Mouse (Mus musculus) inflammation-experienced regulatory T-cells, adult 6 months (primary cell): ENCODE measurements around the gene Ankrd52. TPM values are rescaled to one million over a fixed set of nuclear protein-coding genes. Genes with fewer than 3 reads are reported as not detected.
A peak's percentile ranks its signal among the peaks of the same experiment; 100 is the strongest.

Experiments
- ATAC-seq: one replicate; pipeline ENCODE4 v1.8.0; 2017
- polyA plus RNA-seq, 3 experiments: library from polyadenylated mRNA; unstranded; fragments of 100-300 nt; shearing (Covaris generic); gene quantifications; one replicate each; pipeline ENCODE4 v1.2.1; 2017

The Ankrd52 gene
- polyA plus RNA-seq, 3 experiments from 2014 or later: 1.7 to 6.7 (median 3.6) TPM

DNA sequence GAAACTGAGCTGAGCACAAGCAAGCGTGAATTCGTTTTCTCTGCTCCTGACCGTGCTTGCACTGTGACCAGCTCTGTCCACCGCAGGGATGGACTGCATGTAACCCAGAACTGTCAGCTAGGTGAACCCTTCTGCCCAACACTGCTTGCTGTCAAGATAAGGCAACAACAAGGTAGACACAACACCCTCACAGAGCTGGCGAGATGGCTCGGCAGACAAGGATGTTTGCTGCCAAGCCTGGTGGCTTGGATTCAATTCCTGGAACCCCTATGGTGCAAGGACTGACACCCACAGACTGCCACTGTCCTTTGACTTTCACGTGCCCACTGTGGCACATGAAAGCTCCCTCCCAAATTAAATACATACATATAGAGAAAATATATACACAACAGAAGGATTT is 27.0 kb downstream of the Ankrd52 start:
- no peak for ATAC-seq

DNA sequence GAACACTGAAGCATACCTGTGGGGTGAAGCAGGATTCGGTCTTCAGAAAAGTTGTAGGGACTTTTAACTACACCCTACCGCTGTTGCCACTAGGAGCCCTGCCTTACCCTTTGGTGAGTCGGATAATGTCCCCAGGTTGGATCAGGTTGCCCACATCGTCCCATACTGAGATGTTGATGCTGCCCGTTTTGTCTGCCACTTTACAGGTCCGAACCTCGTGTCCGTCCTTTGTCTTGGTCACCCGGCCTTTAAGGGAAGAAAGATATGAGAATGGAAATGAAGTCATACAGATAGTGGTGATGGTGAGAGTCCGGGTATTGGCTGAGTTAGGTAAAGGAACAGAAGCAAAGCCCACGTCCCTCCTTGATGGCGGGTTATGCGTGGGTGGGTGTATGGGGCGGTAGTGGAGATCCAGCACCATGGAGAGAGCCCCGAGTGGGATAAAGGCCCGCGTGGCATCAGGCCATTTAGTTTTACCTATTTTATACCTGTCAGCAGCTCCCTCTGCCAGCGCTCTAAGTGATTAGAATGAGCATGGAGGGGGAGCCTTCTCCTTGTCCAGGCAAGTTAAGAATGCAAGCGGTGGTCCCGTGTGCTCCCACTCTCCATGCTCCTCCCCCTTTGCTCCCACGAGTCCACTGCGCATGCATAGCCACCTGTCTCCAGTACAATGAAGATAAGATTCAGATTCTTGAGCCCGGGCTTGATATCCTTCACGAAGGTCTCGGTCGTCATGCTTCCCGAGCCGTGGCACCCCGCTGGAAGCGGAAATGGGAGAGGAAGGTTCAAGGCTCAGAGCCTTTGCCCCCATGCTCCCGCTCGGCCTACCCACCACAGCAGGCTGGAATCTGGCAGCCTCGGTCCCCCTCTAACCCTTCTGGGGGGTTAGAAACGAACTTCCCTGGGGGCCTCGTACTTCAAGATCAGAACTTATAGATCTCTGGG is 31.9 kb downstream of the Ankrd52 start:
- ATAC-seq: no peak

DNA sequence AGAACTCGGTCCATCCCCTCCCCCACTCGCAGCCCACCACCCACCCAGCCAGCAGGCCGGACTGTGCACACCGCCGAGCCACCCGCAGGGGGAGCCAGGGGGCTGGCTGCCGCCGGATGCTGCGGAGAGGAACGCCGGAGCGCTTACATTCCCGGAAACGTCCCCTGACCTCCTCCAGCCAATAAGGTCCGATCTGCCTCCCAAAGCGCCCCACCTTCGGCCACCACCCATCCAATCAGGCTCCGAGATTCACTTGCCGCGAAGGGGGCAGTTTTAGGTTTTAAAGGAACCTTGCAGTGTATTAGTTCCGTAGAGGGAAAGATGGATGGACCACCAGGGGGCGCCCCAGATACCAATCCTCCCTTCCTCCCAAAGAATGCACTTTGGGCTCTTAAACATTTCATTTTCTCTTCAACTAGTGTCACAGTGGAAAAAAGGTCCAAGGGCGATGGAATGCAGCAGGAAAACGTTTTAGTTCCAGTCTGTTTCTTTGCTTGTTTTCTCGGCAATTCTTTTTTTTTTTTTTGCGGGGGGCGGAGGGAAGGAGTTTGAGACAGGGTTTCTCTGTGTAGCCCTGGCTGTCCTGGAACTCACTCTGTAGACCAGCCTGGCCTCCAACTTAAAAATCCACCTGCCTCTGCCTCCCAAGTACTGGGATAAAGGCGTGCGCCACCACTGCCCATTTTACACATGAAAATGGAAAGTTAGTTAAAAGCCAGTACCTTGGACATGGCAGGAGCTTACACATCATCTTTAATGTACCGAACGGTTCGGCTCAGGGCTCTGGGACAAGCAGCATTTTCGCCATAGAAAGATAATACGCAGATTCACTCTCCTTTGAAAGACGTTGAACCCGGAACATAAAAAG is 33.0 kb downstream of the Ankrd52 start:
- ATAC-seq: peak; percentile 90

DNA sequence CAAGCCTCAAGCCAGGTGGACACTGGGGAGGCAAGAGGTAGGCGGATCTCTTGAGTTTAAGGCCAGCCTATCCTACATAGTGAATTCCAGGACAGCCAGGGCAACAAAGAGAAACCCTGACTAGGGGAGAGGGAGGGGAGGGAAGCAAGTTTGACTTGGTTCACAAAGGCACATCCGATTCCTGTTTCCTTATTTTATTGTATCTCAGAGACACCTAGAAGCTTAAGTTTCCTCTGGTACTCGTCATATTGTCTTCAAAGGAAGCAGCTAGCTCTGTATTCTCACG is 33.6 kb downstream of the Ankrd52 start:
- ATAC-seq: no peak

DNA sequence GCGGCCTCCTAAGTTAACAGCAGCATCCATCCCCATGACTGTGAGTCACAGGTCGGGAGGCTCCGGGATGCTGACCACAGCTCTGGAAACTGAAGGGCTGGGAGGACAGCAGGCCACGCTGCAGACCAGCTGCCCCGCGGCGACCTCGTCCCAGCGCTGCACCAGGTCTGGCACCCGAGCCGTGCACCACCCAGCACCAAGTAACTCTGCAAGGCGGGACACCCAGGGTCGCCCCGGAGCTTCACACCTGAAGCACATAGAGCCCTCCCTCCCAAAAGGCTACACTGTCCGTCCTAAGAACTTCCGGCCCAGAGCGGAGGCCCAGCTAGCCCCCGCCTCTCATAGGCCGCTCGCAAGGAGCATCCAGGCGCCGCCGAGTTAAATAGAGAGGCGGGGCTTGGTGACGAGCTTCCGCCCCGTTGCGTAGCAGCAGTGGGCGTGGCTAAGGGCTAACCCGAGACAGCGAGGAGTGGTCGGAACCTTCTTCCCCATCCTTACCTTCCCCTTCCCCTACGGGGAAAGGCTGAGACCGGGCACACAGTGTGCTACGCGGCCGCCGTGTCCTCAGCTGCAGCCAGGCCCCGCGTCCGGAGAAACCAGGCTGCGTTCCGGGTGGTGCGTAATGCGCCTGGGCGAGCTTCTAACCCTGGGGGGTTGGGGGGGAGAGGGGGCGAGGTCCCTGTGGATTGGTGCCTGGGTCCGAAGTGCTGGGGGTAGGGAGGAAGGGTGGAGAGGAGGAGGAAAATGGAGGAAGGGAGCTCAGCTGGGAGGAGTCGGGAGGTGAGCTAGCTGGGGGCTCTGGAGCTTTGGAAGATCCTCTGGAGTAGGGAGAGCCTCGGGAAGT is 34.5 kb downstream of the Ankrd52 start, which contains the start of the genes Nabp2 and Rnf41:
Nabp2 (minus strand) TSS at position 282 of the 844 bp plus-strand sequence.
Rnf41 (plus strand) TSS at position 447 of the 844 bp plus-strand sequence.
- ATAC-seq: peak; percentile 76

DNA sequence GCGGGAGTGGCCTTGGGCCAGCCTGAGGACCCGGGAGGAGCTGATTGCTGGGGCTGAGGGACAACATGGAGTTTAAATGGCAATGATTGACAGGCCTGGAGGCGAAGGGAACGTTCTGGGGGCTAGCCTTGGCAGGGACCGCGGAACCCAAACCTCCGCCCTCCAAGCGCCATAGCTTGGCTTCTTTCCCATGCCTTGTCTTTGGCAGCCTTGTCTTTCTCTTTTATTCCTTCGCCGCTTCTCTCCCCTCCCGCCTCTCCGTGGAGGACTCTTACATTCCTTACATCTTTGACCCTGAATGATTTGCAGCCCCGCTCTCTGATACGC is 35.1 kb downstream of the Ankrd52 start:
- ATAC-seq: no peak

DNA sequence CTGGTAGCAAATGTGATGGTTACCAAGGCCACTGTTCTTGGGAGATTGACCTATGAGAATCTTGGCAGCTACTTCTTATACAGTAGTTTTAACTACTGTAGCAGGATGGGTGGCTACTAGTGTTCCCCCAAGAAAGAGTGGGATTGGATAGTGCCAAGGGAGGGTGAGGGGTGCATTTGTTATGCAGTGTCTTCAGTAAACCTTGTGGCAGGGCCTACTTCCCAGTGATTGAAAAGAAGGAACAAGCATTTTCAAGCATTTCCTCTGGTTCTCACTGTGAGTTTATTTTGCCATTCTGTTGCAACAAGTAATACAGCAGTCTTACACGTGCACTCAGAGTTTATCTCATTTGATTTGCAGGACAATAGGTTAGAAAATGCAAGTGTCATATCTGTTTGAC is 35.6 kb downstream of the Ankrd52 start:
- no peak for ATAC-seq

DNA sequence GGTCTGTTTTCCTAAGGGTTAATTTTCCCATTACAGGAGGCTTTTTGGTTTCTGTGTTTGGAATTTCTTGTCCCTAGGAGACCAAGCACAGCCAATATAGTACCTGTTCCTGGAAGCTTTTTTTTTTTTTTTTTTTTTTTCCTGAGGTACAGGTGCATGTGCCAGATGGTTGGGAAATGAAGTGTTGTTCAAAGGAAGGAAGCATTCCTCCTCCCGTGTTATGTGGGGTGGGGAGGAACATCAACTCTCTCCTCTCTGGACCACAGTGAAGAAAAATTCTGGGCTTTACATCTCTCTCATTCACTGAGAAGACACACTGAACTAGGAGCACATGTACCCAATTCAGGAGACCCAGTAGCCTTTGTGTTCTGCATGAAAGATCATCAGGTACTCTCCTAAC is 36.2 kb downstream of the Ankrd52 start:
- no peak for ATAC-seq

DNA sequence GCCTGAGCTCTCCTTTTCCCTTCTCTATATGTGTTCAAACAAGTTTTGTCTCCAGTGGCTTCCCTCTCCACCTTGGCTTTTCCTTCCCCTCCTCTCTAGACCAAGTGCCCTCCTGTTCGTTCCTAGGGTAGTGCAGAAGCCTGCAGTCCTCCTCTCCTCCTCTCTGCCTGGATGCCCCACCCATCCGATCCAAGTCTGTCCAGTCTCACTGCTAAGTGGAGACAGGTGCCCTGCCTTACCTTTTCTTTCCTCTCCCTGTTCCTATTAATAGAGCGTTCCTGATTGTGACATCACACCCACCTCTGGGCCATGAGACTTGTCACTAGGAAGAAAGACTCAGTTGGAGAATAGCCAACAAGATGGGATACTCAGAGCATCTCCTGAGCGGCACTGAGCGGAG is 37.9 kb downstream of the Ankrd52 start:
- no peak for ATAC-seq

DNA sequence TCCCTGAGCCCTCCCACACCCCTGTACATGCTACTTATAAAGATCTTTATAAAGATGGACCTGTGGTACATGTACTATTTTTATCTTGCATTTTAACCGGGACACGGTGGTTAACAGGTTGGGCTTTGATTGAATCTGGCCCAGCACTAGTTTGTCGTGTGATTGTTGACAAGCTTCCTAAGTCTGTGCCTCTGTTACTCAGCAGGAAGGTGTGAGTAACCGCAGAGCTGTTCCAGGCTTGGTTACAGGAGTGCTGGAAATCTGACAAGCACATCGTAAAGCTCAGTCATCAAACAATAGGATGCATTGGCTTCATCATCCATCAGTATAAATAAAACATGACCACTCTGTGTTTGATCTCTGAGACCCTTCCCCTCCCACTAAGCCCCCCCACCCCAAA is 45.5 kb downstream of the Ankrd52 start:
- no peak for ATAC-seq

DNA sequence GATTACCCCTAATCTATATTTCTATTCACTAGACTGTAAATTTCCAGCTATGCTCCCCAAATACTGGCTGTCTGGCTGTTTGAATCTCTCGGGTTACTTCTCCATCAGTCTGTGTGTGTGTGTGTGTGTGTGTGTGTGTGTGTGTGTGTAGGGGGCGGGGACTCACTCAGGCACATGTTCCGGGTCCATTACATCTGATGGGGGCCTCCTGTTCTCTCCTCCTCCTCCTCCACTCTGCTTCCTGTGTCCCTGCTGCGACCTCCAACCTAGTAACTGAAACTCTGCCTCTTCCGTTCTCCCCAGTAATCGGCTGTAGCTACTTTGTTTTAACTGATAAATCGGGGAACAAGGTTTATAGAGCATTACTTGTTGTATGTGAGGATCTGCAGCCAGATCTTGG is 47.7 kb downstream of the Ankrd52 start:
- ATAC-seq: peak; percentile 95

DNA sequence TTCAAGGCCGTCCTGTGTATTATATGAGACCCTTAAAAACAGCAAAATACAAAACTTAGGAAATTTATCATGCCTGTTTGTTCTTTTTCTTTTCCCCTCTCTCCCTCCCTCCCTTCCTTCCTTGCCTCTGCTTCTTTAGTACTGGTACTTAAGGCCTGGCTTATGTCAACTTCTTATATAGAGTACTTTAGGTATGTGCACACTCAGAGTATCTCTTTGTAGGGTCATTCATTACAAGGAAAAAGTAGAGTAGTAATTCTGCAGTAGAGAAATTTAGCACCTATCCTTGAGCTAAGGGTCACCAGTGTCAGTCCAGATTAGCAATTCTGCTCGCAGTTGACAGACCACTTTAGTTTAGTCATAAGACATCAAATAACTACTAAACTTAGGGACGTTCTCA is 48.3 kb downstream of the Ankrd52 start:
- ATAC-seq: no peak

DNA sequence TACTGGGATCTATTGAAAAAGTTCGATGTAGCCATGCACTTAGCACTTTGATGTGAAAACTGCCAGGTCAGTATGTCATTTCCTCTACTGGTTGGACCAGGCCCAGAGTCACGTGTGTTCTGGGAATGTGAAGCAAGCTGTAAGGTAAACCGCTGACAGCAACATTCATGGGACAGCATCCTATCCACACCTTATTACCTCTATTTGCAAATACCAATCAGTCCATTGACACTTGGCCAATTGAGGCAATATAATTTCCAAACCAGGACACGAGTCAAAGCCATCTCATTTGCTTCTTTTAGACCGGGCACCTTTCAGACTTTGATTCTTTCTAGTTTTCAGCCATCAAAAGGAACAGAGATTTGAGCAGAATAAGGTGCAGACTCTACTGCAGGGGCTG is 52.1 kb downstream of the Ankrd52 start:
- no peak for ATAC-seq

DNA sequence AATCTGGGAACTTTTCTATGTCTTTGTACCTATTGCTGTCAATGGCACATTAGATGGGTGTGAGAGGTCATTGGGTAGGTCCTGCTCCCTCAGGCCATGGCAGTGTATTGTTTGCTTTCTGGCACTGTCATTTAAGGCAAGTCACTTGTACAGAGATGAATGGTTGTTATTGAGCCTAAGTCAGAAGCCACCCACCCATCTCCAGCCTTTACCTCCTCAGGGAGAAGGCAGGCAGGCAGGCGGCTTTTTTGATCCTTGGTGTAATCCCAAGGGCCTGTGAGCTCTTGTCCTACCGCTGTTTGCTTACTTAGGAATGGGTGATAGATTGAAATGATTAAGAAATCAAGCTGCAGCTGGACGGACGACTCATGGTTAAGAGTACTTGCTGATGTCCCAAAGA is 52.5 kb downstream of the Ankrd52 start:
- ATAC-seq: no peak

DNA sequence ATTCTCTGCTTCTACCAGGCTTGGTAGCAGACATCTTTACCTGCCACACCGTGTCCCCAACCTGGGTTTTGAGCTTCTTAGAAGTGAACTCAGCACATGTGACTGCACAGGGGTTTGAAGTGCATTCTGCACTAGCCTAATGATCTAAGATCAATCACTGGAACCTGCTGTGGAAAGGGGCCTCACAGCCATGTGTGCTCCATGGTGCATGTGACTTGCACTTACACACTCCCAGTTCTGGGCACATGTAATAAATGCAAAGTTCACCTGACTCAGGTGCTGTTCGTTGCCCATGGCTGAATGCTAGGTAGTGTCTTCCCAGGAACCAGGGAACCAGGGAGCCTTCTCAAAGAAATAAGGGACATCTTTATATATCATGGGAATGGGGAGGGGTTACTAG is 56.5 kb downstream of the Ankrd52 start:
- ATAC-seq: no peak

DNA sequence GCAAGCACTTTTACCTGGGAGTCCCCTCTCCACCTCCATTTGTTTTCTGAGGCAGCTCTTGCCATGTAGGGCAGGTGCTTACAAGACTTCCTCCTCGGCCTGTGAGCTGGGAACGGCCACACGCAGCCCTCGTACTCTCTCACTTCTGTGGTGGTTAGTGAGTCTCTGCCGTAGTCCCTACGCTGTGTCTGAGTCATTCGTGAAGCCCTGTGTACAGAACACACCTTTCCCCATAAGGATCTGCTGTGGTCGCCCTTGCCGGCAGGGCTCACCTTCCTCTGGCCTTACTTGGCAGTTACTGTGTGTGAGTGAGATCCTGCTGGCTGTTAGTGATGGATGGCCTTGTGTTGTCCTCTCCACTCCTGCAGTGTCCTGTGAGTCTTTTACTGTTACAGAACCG is 57.8 kb downstream of the Ankrd52 start:
- peak; percentile 85 for ATAC-seq

DNA sequence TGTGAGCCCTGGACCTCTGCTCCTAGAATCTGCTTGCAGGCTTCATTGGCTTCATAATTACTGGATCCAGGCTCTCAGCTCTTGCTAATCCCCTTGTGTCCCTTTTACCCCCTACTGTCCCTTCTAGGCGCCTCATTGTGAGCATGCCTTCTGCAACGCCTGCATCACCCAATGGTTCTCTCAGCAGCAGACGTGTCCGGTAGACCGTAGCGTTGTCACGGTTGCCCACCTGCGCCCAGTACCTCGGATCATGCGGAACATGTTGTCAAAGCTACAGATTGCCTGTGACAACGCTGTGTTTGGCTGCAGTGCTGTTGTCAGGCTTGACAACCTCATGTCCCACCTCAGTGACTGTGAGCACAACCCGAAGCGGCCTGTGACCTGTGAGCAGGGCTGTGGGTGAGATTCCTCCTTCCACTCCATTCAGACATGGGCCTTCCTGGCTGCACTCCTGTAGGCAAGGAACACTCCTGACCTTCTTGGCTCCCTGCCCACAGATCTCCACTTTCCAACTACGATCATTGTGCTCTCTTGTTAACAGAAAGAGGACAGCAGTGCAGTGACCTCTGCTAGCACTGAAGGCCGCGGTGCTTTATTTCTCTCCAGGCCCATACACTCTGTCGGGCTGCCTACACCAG is 58.4 kb downstream of the Ankrd52 start:
- ATAC-seq: no peak

DNA sequence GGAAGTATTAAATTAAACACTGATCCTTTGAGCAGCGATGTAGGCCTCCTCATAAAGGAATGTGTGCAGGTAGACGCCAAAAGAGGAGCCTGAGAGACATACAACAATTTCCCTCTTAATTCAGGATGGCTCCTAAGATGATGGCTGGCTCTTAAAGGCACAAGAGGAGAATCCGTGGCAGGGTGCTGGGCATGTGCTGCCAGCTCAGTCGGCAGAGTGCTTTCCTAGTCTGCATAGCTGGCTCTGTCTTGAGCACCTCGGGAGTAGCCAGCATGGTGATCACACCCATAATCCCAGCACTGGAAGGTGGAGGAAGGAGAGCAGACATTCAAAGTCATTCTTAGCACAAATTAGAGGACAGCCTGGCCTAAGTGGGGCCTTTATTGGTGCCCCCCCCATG is 59.0 kb downstream of the Ankrd52 start:
- no peak for ATAC-seq

DNA sequence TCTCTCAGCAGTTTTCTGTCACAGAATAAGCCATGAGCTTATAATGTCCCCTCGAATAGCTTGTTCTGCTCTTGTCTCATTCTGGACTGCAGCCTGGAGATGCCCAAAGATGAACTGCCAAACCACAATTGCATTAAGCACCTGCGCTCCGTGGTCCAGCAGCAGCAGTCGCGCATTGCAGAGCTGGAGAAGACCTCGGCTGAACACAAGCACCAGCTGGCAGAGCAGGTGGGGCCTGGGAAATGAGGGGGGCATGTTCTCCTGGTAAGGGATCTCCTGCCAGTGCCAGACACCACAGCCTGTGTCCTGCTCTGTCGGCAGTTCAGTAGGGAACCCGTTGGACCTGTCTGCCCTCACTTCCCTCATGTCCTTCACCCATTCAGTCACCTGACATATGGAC is 59.5 kb downstream of the Ankrd52 start:
- no peak for ATAC-seq

DNA sequence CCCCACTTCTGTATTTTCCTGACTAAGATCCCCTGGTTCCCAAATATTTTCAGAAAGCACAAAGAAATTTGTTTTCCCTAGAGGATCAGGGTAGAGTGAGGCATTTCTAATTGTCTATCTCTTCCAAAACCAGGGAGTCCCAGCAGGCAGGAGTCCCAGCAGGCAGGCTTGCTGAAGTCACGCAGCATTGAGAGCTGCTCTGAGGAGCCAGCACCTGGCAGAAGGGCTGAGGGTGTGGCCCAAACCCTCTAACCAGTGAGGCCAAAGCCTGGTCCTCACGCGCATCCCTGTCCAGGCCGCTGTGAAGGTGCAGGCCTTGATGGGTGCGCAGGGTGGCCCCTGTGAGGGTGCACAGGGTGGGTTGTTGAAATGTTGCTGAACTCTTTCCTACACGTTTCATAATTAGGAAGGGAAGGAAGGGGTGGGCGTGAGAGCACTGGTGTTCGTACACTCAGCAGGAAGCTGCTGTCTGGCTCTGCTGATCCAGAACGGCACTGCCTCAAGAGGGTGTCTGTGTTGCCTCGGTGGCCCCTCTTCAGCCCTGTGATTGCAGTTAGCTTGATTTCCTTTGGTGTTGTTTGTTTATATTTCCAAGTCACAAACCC is 61.9 kb downstream of the Ankrd52 start:
- peak; percentile 73 for ATAC-seq

DNA sequence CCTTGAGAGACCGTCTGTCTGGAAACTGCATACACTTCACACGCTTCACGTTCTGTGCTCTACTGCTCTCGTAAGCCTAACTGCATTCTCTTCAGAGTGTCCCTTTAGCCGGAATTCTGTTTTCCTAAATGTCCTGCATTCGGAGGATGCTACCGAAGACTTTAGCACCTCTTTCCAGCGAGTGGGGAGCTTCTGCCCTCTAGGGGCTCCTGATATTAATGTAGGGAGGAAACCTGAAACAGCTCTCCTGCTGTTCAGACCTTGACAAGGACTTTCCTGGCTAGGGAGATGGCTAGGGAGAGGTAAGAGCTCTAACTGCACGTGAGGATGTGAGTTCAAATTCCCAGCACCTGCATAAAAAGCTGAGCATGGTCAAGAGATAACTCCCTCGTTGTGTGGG is 63.5 kb downstream of the Ankrd52 start:
- ATAC-seq: peak; percentile 42
